Mouse (Mus musculus): ENCODE measurements around the gene Ssbp3. TPM values are rescaled to one million over a fixed set of nuclear protein-coding genes. Genes with fewer than 3 reads are reported as not detected.

The Ssbp3 gene
- polyA plus RNA-seq, 1 experiment from 2014 or later = 98.6 TPM

DNA sequence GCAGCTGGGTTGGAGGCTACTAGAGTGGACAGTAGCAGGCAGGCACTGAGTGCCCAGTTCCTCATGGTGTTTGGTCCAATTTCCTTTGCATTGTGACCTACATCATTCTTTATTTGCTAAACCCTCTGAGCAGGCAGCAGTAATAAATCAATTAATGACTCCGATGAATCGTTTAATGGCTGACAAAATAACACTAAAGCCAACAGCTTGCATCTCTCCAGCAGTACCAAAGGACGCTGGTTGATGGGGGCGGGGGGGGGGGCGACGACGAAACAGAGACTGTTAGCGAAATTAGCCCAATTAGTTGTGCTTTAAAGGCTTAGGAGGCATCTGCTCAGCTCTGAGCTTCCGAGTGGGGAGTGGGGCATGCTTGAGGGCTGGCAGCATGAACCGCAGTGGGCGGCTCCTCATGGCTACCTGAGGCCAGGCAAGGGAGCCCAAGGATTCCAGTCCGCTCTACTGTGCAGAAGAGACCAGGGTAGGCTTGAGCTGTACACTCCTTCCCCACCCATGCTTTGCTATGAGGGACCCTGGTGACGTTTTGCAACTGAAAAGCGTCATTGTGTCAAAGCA lies 91.5 kb downstream of the Ssbp3 start:
- no peaks in the 10 kb centered on the region for H3K27me3 ChIP-seq (replicated peaks)
- H3K9me3 ChIP-seq (replicated peaks) = no peaks in the 10 kb centered on the region
- H3K4me2 ChIP-seq = peak overlapping the region; percentile 33
- no peak overlapping the region for H3K4me3 ChIP-seq
- WGBS (ENCODE audit: insufficient replicate concordance) = 84% methylated on average over 14 of the region's 14 CpGs
- no peak for ATAC-seq
- H3K9ac ChIP-seq = peak overlapping the region; percentile 43; the same call in 1 of the 2 replicates
- H3K4me1 ChIP-seq = peaks cover 100% of the 10 kb centered on the region
- peak overlapping the region; percentile 69 for H3K27ac ChIP-seq
- H3K36me3 ChIP-seq = peaks cover 16% of the 10 kb centered on the region

DNA sequence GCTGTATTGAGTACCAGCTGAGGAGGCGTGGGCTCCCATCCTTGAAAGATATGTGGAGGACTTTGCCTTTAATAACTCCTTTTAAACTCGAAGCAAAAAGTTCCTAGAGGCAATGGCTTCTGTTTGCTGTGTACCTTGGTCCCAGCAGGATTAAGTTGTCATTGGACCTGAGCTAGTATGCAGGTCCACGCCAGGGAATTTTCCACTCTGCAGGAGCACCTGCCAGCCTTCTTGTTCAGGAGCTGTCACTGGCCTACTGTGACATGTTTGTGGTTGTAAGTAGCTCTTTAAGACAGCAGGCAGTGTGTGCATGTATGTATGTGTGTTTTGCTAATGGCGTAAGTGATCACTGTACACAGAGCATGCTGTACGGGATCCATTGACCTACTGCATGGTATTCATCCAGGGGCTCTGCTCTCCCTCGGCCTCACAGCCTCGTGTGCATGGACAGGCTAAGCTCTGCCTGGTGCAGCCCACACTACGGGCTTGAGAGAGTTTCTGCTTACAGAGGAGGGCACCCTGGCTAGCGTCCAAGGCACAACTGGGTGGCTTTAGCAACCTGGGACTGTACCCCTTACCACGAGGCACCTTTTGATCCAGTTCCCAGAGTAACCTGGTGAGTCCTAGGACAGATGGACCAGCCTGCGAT lies 92.1 kb downstream of the Ssbp3 start:
- WGBS (ENCODE audit: insufficient replicate concordance) = 82% methylated on average over 11 of the region's 11 CpGs
- Histone ChIP-seq H3K36me3 (peaks cover 16% of the 10 kb centered on the region), H3K4me2 (no peak overlapping the region), H3K4me3 (no peak overlapping the region), H3K9ac (no peak overlapping the region), H3K27me3 (replicated peaks) (no peaks in the 10 kb centered on the region), H3K4me1 (peaks cover 100% of the 10 kb centered on the region), H3K9me3 (replicated peaks) (no peaks in the 10 kb centered on the region), H3K27ac (peak overlapping the region; percentile 69; the same call in 1 of the 2 replicates)
- ATAC-seq = no peak

DNA sequence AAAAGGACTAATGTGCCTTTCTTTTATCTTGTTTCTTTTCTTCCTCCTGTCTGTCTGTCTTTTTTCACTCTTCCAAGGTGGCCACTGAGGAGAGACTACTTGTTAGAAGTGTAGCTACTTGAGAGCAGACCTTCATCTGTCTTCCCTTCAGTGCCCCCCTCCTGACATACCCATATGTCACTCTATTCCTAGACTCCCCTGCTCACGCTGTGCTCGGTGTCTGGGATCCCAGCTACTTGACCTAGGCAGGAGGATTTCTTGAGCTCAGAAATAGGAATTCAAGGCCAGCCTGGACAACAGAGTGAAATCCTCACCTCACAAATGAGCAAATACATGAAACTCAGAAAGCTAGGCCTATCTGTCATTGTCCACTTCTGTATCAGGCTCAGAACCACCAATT lies 92.7 kb downstream of the Ssbp3 start:
- no peak overlapping the region for H3K4me3 ChIP-seq
- ATAC-seq = no peak
- H3K4me1 ChIP-seq = peaks cover 100% of the 10 kb centered on the region
- 79% methylated on average over 2 of the region's 2 CpGs for WGBS (ENCODE audit: insufficient replicate concordance)
- H3K36me3 ChIP-seq = peaks cover 16% of the 10 kb centered on the region
- H3K27ac ChIP-seq = peak overlapping the region; percentile 50; the same call in 1 of the 2 replicates
- no peaks in the 10 kb centered on the region for H3K27me3 ChIP-seq (replicated peaks)
- no peak overlapping the region for H3K9ac ChIP-seq
- H3K9me3 ChIP-seq (replicated peaks) = no peaks in the 10 kb centered on the region
- H3K4me2 ChIP-seq = no peak overlapping the region

DNA sequence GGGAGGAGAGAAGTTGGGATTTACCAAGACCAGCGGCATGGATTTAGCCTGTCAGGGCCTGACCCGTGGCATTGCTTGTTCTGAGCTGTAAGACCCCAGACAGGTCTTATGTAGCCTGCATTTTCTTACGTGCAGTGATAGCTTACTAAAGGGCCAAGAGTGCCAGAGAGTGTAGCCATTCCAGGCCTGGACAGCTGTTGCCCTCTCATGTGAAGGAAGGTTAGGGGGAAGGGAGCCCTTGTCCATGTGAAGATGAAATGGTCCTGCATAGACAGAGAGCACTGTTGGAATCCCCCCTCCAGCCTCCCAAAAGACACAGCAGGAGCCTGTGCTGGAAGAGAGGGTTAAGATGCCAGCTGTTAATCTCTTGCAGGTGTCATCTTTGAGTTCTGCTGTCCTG lies 93.3 kb downstream of the Ssbp3 start:
- H3K36me3 ChIP-seq = peaks cover 14% of the 10 kb centered on the region
- H3K4me3 ChIP-seq = no peak overlapping the region
- H3K9ac ChIP-seq = no peak overlapping the region
- peak overlapping the region; percentile 83; the same call in 1 of the 2 replicates for H3K27ac ChIP-seq
- peaks cover 100% of the 10 kb centered on the region for H3K4me1 ChIP-seq
- H3K9me3 ChIP-seq (replicated peaks) = no peaks in the 10 kb centered on the region
- 81% methylated on average over 3 of the region's 3 CpGs for WGBS (ENCODE audit: insufficient replicate concordance)
- H3K27me3 ChIP-seq (replicated peaks) = no peaks in the 10 kb centered on the region
- H3K4me2 ChIP-seq = no peak overlapping the region
- no peak for ATAC-seq

DNA sequence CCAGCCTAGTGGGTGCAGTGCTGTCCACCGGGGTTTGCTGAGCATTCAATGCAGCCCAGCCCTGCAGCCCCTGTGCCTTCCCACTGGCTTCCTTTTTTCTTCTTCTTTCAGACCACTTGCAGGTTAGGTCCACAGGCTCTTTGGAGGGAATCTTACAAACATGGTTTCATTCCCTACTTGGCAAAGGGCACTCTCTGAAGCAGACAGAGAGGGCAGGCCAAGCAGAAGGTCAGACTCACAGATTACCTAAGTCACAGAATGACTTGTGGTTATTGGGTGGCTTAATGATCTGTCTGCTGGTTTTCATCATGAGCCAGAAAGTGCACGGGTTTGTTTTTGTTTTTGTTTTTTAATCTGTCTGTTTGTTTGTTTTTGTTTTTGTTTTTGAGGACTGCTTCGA lies 93.8 kb downstream of the Ssbp3 start:
- Histone ChIP-seq H3K9ac (peak overlapping the region; percentile 48; the same call in 1 of the 2 replicates), H3K36me3 (peaks cover 11% of the 10 kb centered on the region), H3K27ac (peak overlapping the region; percentile 83), H3K9me3 (replicated peaks) (no peaks in the 10 kb centered on the region), H3K4me2 (peak overlapping the region; percentile 62; the same call in 1 of the 2 replicates), H3K4me1 (peaks cover 100% of the 10 kb centered on the region), H3K27me3 (replicated peaks) (no peaks in the 10 kb centered on the region), H3K4me3 (no peak overlapping the region)
- ATAC-seq = no peak
- 76% methylated on average over 3 of the region's 3 CpGs for WGBS (ENCODE audit: insufficient replicate concordance)

DNA sequence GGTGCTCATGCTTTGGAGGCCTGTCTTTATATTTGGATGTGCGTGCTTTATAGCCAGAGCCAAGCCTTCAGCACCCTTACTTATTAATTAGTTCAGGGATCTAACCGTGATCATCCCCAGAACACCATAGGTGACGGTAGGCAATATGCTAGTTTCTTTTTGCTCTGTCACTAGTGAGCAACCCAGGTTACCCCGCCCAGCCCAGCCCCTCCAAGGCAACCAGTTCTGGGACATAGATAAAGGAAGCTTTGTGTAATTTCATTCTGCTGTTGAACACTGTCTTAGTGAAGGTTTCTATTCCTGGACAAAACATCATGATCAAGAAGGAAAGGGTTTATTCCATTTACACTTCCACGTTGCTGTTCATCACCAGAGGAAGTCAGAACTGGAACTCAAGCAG lies 94.7 kb downstream of the Ssbp3 start:
- Histone ChIP-seq H3K36me3 (peaks cover 18% of the 10 kb centered on the region), H3K27me3 (replicated peaks) (no peaks in the 10 kb centered on the region), H3K4me2 (peak overlapping the region; percentile 62), H3K27ac (peak overlapping the region; percentile 83), H3K4me1 (peaks cover 99% of the 10 kb centered on the region), H3K9me3 (replicated peaks) (no peaks in the 10 kb centered on the region), H3K4me3 (0 out of 2 replicates have a peak overlapping the region, but pooled peaks have one; percentile 3), H3K9ac (peak overlapping the region; percentile 48; the same call in 1 of the 2 replicates)
- peak; percentile 51 for ATAC-seq
- WGBS (ENCODE audit: insufficient replicate concordance) = 38% methylated on average over 5 of the region's 5 CpGs

DNA sequence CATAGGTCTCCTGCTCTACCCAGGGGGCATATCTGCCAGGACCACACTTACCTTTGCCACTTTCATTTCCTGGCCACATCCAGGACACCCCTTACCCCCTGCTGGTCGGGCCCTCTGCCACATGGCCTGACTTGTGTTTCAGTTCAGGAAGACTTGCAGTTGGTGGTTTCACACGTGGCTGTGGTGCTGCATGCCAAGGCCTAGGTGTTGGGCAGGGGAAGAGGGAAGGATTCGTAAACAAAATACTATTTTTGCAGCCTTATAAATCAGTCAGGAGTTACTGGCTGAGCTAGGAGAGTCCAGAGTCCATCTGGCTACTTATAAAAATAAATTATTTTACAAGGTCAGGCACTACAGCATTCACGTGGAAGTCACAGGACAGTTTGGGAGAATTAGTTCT lies 95.7 kb downstream of the Ssbp3 start:
- Histone ChIP-seq H3K4me3 (no peak overlapping the region), H3K9ac (peak overlapping the region; percentile 19; the same call in 1 of the 2 replicates), H3K4me1 (peaks cover 94% of the 10 kb centered on the region), H3K4me2 (peak overlapping the region; percentile 64; the same call in 1 of the 2 replicates), H3K36me3 (peaks cover 27% of the 10 kb centered on the region), H3K9me3 (replicated peaks) (no peaks in the 10 kb centered on the region), H3K27me3 (replicated peaks) (no peaks in the 10 kb centered on the region), H3K27ac (peak overlapping the region; percentile 83)
- WGBS (ENCODE audit: insufficient replicate concordance) = 56% methylated on average over 4 of the region's 4 CpGs
- no peak for ATAC-seq

DNA sequence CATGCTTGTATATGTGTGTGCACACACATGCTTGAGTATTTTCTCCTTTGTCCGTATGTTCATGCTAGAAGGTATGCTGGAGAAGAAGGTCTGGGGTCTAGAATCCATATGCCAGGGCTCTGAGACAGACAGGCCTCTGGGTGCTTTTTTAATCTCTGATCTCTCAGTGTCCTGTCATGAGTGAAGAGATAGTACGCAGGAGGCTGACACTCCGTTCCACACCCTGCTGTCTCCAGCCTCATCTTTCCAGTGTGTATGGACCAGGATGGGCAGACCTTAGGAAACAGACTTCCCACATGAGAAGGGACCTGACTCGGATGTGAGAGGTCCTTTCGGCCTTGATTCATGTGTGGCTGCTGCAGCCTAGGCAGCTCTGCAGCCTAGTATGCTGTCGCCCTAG lies 96.3 kb downstream of the Ssbp3 start:
- Histone ChIP-seq H3K27me3 (replicated peaks) (no peaks in the 10 kb centered on the region), H3K9me3 (replicated peaks) (no peaks in the 10 kb centered on the region), H3K4me1 (peaks cover 94% of the 10 kb centered on the region), H3K4me2 (peak overlapping the region; percentile 64), H3K36me3 (peaks cover 32% of the 10 kb centered on the region), H3K9ac (no peak overlapping the region), H3K4me3 (no peak overlapping the region), H3K27ac (peak overlapping the region; percentile 83)
- 53% methylated on average over 6 of the region's 6 CpGs for WGBS (ENCODE audit: insufficient replicate concordance)
- peak; percentile 63; the same call in 1 of the 2 replicates for ATAC-seq

DNA sequence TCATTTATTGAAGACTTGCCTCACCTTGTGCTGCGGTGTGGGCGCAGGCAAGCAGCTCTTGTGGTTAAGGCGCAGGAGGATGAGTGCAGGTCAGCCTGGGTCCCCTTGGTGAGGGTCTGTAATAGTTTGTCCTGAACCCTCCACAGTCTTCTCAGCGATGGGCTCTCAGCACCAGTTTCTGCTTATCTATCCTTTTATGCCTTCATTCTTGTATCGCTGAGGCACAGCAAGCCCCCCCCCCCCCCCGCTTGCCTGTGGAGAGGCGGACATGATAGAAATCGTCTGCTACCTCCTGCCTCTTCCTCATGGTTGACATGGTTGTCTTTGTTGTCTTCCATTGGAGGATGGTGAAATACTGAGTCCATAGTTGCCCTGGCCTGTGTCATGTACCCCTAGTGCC lies 96.9 kb downstream of the Ssbp3 start:
- 47% methylated on average over 7 of the region's 8 CpGs for WGBS (ENCODE audit: insufficient replicate concordance)
- Histone ChIP-seq H3K36me3 (peaks cover 37% of the 10 kb centered on the region), H3K27me3 (replicated peaks) (no peaks in the 10 kb centered on the region), H3K4me2 (peak overlapping the region; percentile 64), H3K27ac (peak overlapping the region; percentile 83), H3K4me1 (peaks cover 88% of the 10 kb centered on the region), H3K4me3 (no peak overlapping the region), H3K9ac (no peak overlapping the region), H3K9me3 (replicated peaks) (no peaks in the 10 kb centered on the region)
- ATAC-seq = peak; percentile 33; the same call in 1 of the 2 replicates

DNA sequence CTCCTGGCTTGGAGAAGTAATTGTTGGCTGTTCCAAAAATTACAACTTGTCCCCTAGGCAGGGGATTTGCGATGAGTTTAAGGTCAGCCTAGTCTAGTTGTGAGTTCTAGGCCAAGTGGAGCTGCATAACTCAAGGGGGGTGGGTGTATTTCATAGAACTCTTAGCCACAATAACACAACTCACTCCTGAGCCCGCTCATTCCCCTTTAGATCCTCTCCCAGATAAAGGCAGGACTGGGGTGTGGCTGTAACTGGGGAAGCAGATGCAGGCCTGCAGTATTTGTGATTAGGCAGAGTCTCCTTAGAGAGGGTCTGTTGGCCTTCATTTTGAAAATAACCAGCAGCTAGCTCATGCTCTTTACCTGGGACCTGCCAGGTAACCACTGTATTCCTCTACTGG lies 97.7 kb downstream of the Ssbp3 start:
- Histone ChIP-seq H3K4me1 (peaks cover 80% of the 10 kb centered on the region), H3K9me3 (replicated peaks) (no peaks in the 10 kb centered on the region), H3K4me3 (peak overlapping the region; percentile 12), H3K27me3 (replicated peaks) (no peaks in the 10 kb centered on the region), H3K36me3 (peaks cover 44% of the 10 kb centered on the region), H3K4me2 (peak overlapping the region; percentile 64), H3K27ac (peak overlapping the region; percentile 83), H3K9ac (peak overlapping the region; percentile 53)
- 47% methylated on average over 2 of the region's 2 CpGs for WGBS (ENCODE audit: insufficient replicate concordance)
- peak; percentile 85 for ATAC-seq

DNA sequence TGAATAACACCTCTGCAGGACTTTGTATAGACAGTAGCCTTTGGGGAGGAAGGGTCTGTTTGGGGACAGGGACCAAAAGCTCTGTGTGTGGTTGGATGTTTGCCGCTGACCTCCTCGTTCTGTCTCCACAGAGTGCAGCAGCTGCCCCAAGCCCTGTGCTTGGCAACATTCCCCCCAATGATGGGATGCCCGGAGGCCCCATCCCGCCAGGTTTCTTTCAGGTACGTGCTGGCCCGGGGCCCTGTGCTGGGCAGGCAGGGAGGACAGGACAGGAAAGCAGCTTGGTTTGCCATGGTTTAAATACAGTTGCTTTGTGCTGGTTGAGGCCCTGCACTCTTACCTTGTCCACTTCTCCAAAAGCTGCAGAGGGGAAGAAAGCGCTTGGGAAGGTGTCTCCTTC lies 99.0 kb downstream of the Ssbp3 start:
- Histone ChIP-seq H3K27me3 (replicated peaks) (no peaks in the 10 kb centered on the region), H3K36me3 (peaks cover 48% of the 10 kb centered on the region), H3K9ac (0 out of 2 replicates have a peak overlapping the region, but pooled peaks have one; percentile 5), H3K4me1 (peaks cover 76% of the 10 kb centered on the region), H3K27ac (peak overlapping the region; percentile 83; the same call in 1 of the 2 replicates), H3K9me3 (replicated peaks) (no peaks in the 10 kb centered on the region), H3K4me2 (no peak overlapping the region), H3K4me3 (no peak overlapping the region)
- WGBS (ENCODE audit: insufficient replicate concordance) = 93% methylated on average over 7 of the region's 7 CpGs
- ATAC-seq = no peak

DNA sequence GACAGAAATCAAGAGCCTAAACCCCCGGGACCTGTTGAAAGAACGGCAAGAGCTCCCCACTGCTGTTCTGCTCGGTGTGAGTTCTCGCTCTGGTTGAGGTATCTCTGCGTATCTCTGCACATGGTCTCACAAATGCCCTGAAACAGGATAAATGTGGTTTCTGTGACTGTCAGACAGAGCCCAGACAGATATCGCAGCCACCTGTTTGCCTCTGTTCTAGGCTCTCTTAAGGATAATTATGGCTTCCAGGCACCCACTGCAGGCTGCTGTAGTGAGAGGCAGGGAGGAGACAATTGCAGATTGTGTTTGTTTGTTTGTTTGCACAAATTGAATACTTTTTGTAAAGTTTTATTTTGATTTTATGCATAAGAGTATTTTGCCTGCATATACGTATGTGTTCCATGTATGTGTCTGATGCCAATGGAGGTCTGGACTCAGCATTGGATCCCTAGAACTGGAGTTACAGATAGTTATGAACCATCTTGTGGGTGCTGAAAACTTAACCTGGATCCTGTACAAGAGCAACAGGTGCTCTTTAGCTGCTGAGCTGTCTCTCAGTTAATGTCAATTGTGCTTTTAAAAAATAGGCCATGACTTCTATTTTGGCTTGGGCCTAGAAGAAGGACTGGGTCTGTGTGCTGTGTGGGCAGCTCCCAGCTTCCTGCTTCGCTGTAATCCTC lies 101.0 kb downstream of the Ssbp3 start:
- Histone ChIP-seq H3K4me1 (peaks cover 67% of the 10 kb centered on the region), H3K36me3 (peaks cover 63% of the 10 kb centered on the region), H3K27ac (no peak overlapping the region), H3K27me3 (replicated peaks) (no peaks in the 10 kb centered on the region), H3K4me2 (no peak overlapping the region), H3K9ac (no peak overlapping the region), H3K9me3 (replicated peaks) (no peaks in the 10 kb centered on the region), H3K4me3 (no peak overlapping the region)
- ATAC-seq = no peak
- WGBS (ENCODE audit: insufficient replicate concordance) = 69% methylated on average over 8 of the region's 8 CpGs
